Mouse (Mus musculus) heart, adult 2 months (tissue): ENCODE results near the gene Madcam1.

Experiments
- CTCF ChIP-seq: fragments of 200-600 bp; IDR thresholded peaks from 2 replicates; pipeline ENCODE4 v1.8.1; 2022; ENCODE audit warnings: antibody characterized with exemption, mild to moderate bottlenecking, moderate library complexity
- EP300 ChIP-seq: fragments of 200-500 bp; IDR thresholded peaks from 2 replicates; pipeline ENCODE4 v1.6.1; 2011; ENCODE audit warnings: low read depth, low read length, control low read depth; ENCODE audit not compliant: insufficient read depth
- POLR2A ChIP-seq: fragments of 200-500 bp; IDR thresholded peaks from 2 replicates; pipeline ENCODE4 v1.6.1; 2011; ENCODE audit warnings: mild to moderate bottlenecking, low read depth, low read length, control low read depth; ENCODE audit not compliant: insufficient read depth

DNA sequence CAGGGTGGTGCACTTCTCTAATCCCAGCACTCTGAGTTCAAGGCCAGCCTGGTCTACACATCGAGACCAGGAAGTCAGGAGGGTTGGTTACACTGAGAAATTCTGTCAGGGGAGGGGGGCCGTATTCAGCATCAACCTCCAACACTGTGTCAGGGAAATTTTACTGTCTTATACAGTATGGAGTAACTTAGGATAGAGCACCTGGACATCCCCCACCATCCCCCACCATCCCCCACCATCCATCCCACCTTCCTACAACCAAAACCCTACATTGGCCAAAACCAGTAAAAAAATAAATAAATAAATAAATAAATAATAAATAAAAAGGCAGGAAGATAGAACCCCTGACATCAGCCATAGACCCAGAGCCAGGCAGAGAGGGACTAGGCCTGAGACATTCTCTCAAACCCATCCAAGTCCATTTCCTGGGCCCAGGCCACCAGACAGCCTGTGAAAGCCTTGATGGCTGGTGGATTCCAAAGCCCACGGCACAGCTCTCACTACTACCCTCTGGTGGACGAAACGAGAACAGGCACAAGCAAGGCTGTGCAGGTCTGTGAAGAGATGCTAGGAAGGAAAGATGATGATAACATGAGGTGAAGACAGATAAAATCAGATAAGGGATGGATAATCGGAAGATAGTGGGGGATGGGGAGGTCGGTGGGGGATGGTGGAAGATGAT lies 15.1 kb upstream of the Madcam1 start:
- TF ChIP-seq CTCF (peak; percentile 85), POLR2A (no peak), EP300 (no peak)
